Mouse (Mus musculus) liver, postnatal 0 days (tissue): Measurements from ENCODE around the gene Ccdc6. TPM values are rescaled to one million over a fixed set of nuclear protein-coding genes. Genes with fewer than 3 reads are reported as not detected.

Source experiments
- ATAC-seq: fragments of 200-750 bp; cut with Nextera tagmentation; 2 replicates; pipeline ENCODE4 v1.8.0; 2017; ENCODE audit warnings: mild to moderate bottlenecking, moderate library complexity
- DNase-seq: peaks from one replicate; pipeline ENCODE4 v3.0.0-alpha.2; 2016
- H3K27ac ChIP-seq: fragments of 300-500 bp; sonication (generic); 2 replicates; pipeline ENCODE4 v1.5.1; 2014; ENCODE audit warnings: antibody characterized with exemption, moderate library complexity, mild to moderate bottlenecking, low read depth
- H3K27me3 ChIP-seq: fragments of 300-500 bp; sonication (generic); 2 replicates; pipeline ENCODE4 v1.6.1; 2014; ENCODE audit warnings: low read length, control low read depth, mixed read lengths; ENCODE audit not compliant: insufficient read depth
- H3K36me3 ChIP-seq: fragments of 300-500 bp; sonication (generic); replicated peaks from 2 replicates; pipeline ENCODE4 v1.6.1; 2014; ENCODE audit warnings: mild to moderate bottlenecking, control low read depth, low read length, moderate library complexity, mixed read lengths; ENCODE audit not compliant: insufficient read depth
- H3K4me1 ChIP-seq: fragments of 300-500 bp; sonication (generic); 2 replicates; pipeline ENCODE4 v1.6.1; 2014; ENCODE audit warnings: antibody characterized with exemption, mild to moderate bottlenecking, control low read depth; ENCODE audit not compliant: insufficient read depth
- H3K4me2 ChIP-seq: fragments of 300-500 bp; sonication (generic); 2 replicates; pipeline ENCODE4 v1.6.1; 2014; ENCODE audit warnings: low read depth, mild to moderate bottlenecking, low read length, moderate library complexity, mixed read lengths
- H3K4me3 ChIP-seq: fragments of 300-500 bp; sonication (generic); 2 replicates; pipeline ENCODE4 v1.5.1; 2014; ENCODE audit warnings: low read depth, low read length
- H3K9ac ChIP-seq: fragments of 300-500 bp; sonication (generic); replicated peaks from 2 replicates; pipeline ENCODE4 v1.6.1; 2014; ENCODE audit warnings: mild to moderate bottlenecking, moderate library complexity
- H3K9me3 ChIP-seq: fragments of 300-500 bp; sonication (generic); 2 replicates; pipeline ENCODE4 v1.6.1; 2016; ENCODE audit warnings: mild to moderate bottlenecking, control low read depth, low read length, mixed read lengths
- CTCF ChIP-seq: sonication (generic); IDR thresholded peaks from 2 replicates; pipeline ENCODE4 v1.5.1; 2016; ENCODE audit warnings: antibody characterized with exemption, low read depth
- EP300 ChIP-seq: IDR thresholded peaks from 2 replicates; pipeline ENCODE4 v1.6.1; 2016; ENCODE audit warnings: antibody characterized with exemption, low read depth, mild to moderate bottlenecking
- WGBS: fragments of 180-500 bp; shearing (Covaris S2); extraction: QIAGEN DNeasy Blood & Tissue Kit; methylation state at CpG from one replicate; pipeline ENCODE4 v1.1.7; 2014; ENCODE audit not compliant: insufficient replicate concordance; 5-methylcytosine and 5-hydroxymethylcytosine counted together
- polyA plus RNA-seq: library from polyadenylated mRNA; unstranded; fragments of >200 nt; fragmentation: Nextera tagmentation; extraction: Ambion mirVana; gene quantifications from 2 replicates; pipeline ENCODE4 v1.2.1, GENCODE M21; 2015

The Ccdc6 gene
- polyA plus RNA-seq, 1 experiment from 2014 or later, result 6.3 TPM

DNA sequence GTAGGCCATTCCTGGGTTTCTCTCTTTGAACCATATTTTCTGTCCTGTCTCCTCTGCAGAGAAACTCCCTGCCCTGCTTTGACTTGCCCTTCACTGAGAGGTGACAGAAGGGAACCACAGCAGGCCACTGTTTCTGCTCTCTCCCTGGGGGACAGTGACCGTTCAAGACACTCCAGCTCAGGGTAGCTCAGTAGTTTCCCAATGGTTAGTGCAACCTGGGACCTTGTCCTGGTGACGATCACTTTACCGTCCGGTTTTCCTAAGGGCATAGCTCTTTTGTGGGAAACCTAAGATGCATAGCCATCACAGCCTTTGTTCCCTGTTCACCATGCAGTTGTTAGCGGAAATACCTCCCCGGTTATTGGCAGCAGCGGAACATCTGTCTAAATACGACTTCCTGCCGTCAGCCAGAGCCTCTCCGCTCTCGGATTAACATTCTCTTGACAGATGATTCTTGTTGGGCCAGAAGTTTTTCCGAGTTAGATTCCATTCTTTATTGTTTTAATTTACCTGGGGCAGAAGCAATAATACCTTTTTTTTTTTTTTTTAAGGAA is 55.3 kb downstream of the Ccdc6 start:
- Histone ChIP-seq H3K36me3 (peaks cover 39% of the 10 kb centered on the region), H3K27ac (no peak overlapping the region), H3K4me2 (no peak overlapping the region), H3K27me3 (no peaks in the 10 kb centered on the region), H3K9me3 (no peaks in the 10 kb centered on the region), H3K9ac (no peak overlapping the region), H3K4me3 (no peak overlapping the region), H3K4me1 (peaks cover 8% of the 10 kb centered on the region)
- no peak for TF ChIP-seq CTCF
- no peak for TF ChIP-seq EP300
- WGBS, result 47% methylated on average over 12 of the region's 12 CpGs
- DNase-seq, result no peak
- no peak for ATAC-seq

DNA sequence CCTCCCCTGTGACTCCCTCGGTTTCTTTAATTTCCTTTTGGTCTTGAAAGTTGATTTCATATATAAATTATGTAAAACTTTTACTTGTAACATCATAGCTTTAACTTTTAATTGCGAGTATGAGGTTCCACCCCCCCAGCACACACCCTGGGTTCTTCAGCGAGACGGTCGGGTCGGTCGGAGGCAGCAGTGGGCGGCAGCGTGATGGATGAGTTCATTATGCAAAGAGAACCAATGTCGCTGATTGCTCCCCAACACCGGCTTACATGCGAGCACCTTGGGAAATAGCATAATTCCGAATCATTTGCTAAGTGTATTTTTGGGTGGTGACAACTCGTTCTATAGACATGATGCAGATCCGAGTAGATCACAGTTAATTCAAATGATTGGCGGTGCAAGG is 56.9 kb downstream of the Ccdc6 start:
- no peak overlapping the region for H3K9ac ChIP-seq
- 92% methylated on average over 16 of the region's 16 CpGs for WGBS
- ATAC-seq (no peak), DNase-seq (no peak)
- no peaks in the 10 kb centered on the region for H3K27me3 ChIP-seq
- no peaks in the 10 kb centered on the region for H3K9me3 ChIP-seq
- H3K27ac ChIP-seq, result no peak overlapping the region
- peaks cover 39% of the 10 kb centered on the region for H3K36me3 ChIP-seq
- TF ChIP-seq EP300, result no peak
- no peak for TF ChIP-seq CTCF
- no peak overlapping the region for H3K4me2 ChIP-seq
- peaks cover 8% of the 10 kb centered on the region for H3K4me1 ChIP-seq
- H3K4me3 ChIP-seq, result no peak overlapping the region

DNA sequence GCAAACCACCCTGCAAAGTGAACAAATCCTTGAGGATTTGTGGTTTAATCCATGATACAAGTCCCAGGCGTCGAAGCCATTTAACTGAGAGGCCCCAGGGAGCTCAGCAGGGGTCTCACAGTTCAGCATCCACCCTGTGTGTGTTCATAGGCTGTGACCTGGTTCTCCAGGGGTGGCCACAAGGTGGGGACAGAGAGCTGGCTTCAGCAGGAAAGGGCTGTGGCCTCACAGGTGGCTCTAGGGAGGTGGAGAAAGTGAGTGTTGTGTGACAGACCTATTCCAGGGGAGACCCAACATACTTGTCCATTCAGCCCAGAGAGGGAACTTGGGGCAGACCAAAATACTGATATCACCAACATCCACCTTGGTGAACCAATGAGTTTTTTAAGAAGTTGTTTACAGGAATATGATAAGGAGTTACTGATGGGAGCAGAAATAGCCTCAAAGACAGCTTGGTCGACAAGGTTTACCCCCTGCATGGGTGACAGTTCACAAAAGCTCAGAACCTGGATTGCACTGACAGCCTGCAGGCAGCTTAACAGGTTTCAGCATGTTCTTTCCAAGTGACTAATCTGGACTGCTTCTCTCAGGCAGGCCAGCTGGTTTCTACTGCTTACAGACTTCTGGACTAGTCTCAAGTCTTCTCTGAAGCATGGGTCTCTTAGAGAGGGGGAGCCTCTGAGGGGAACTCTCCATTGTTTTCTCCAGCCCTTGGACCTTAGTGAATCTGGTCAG is 59.7 kb downstream of the Ccdc6 start:
- peak; percentile 47 for DNase-seq
- no peak overlapping the region for H3K4me3 ChIP-seq
- 74% methylated on average over 3 of the region's 3 CpGs for WGBS
- H3K4me2 ChIP-seq, result no peak overlapping the region
- H3K9ac ChIP-seq, result no peak overlapping the region
- no peaks in the 10 kb centered on the region for H3K9me3 ChIP-seq
- H3K27ac ChIP-seq, result no peak overlapping the region
- no peaks in the 10 kb centered on the region for H3K27me3 ChIP-seq
- TF ChIP-seq EP300 (no peak), CTCF (peak; percentile 71)
- no peak for ATAC-seq
- H3K4me1 ChIP-seq, result no peaks in the 10 kb centered on the region
- H3K36me3 ChIP-seq, result peaks cover 37% of the 10 kb centered on the region

DNA sequence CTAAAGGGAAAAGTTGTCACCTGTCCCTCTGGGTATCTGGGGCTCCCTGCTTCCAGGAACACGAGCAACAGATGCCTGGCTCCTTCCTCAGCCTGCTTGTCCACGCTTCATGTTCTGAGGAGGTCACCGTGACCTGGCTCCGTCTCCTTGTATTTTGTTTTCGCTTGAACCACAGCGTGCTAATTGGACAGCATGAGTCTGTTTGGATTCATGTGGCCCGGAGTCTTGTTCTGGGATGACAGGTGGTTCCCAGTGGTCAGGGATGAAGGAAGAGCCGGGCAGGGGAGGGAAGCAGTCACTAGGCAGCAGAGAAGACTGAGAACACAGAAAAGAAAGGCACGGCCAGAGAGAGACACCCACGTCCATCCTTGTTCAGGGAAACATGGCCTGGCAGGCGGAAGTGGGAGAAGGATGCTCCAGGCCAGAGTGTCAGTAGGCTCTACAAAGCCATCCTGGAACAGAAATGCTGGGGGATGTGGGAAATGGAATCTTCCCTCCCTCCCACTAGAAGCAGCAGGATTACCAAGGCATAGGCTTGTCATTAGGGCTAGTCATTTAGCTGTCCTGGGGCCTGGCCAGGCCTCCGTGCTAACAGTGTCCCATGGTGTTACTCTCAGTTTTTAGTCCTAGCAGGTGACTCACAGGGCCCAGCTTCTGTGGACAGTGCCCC is 62.9 kb downstream of the Ccdc6 start:
- H3K4me1 ChIP-seq, result no peaks in the 10 kb centered on the region
- TF ChIP-seq CTCF (no peak), EP300 (no peak)
- no peak for ATAC-seq
- WGBS, result 88% methylated on average over 12 of the region's 12 CpGs
- H3K36me3 ChIP-seq, result peaks cover 27% of the 10 kb centered on the region
- DNase-seq, result no peak
- no peak overlapping the region for H3K4me2 ChIP-seq
- H3K27ac ChIP-seq, result no peak overlapping the region
- no peak overlapping the region for H3K4me3 ChIP-seq
- H3K9ac ChIP-seq, result no peak overlapping the region
- H3K9me3 ChIP-seq, result no peaks in the 10 kb centered on the region
- H3K27me3 ChIP-seq, result no peaks in the 10 kb centered on the region

DNA sequence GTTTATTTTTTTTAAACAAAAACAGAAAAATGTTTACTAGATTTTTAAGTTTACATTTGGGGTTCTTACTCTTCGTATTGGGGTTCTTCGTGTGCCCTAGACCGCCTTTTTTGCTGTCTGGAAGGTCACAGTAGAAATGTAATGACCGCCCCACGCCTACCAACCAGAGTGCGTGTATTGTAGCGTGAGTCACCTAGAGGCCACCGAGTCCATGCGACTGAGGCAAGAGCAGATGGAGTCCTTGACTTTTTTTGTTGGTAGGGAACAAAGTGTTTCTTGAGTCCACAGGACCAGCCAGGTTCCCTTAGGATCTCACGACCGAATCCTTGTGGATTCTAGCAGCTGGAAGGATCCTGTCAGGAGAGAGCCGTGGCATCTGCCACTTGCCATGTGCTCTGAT is 63.9 kb downstream of the Ccdc6 start:
- WGBS, result 94% methylated on average over 12 of the region's 12 CpGs
- Histone ChIP-seq H3K4me1 (no peaks in the 10 kb centered on the region), H3K9ac (no peak overlapping the region), H3K27ac (no peak overlapping the region), H3K4me3 (no peak overlapping the region), H3K9me3 (no peaks in the 10 kb centered on the region), H3K36me3 (peaks cover 17% of the 10 kb centered on the region), H3K27me3 (no peaks in the 10 kb centered on the region), H3K4me2 (no peak overlapping the region)
- DNase-seq, result no peak
- no peak for ATAC-seq
- TF ChIP-seq EP300 (no peak), CTCF (no peak)

DNA sequence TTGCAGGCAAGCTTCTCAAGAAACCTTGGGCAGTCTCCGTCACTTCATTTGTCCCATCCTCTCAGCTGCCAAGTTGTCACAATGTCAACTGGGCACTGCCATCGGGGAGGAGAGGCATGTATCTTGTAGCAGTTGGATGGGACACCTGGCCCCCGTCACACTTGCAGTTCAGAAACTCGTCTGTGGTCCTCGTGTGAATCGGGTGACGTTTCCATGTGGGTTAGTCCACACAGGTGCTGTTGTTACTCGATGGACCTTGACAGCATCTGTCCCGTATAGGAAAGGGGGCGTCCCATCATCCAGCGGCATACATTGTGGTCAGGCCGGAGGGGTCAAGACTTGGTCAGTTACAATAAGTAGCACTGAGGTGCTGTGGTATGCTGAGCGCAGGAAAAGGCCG is 64.6 kb downstream of the Ccdc6 start:
- no peak overlapping the region for H3K4me3 ChIP-seq
- no peaks in the 10 kb centered on the region for H3K4me1 ChIP-seq
- H3K27ac ChIP-seq, result no peak overlapping the region
- H3K27me3 ChIP-seq, result no peaks in the 10 kb centered on the region
- H3K4me2 ChIP-seq, result no peak overlapping the region
- no peak for DNase-seq
- WGBS, result 88% methylated on average over 14 of the region's 14 CpGs
- no peak for ATAC-seq
- peaks cover 11% of the 10 kb centered on the region; the same call in 1 of the 2 replicates for H3K36me3 ChIP-seq
- H3K9ac ChIP-seq, result no peak overlapping the region
- H3K9me3 ChIP-seq, result no peaks in the 10 kb centered on the region
- TF ChIP-seq EP300 (no peak), CTCF (no peak)
